Mouse (Mus musculus) forebrain, postnatal 0 days (tissue): ENCODE data around the gene Hivep3. TPM values are rescaled to one million over a fixed set of nuclear protein-coding genes. Genes with fewer than 3 reads are reported as not detected.

Experiments used
- ATAC-seq: fragments of 200-750 bp; cut with Nextera tagmentation; 2 replicates; pipeline ENCODE4 v1.8.0; 2017; ENCODE audit warnings: mild to moderate bottlenecking, moderate library complexity
- DNase-seq: peaks from one replicate; pipeline ENCODE4 v3.0.0-alpha.2; 2015
- H3K27ac ChIP-seq: fragments of 300-500 bp; sonication (generic); 2 replicates; pipeline ENCODE4 v1.5.1; 2014; ENCODE audit warnings: low read depth, mild to moderate bottlenecking, antibody characterized with exemption, low read length, moderate library complexity, mixed read lengths
- H3K27me3 ChIP-seq: fragments of 300-500 bp; sonication (generic); 2 replicates; pipeline ENCODE4 v1.6.1; 2014; ENCODE audit warnings: mild to moderate bottlenecking, low read length, mixed read lengths; ENCODE audit not compliant: insufficient read depth
- H3K36me3 ChIP-seq: fragments of 300-500 bp; sonication (generic); 2 replicates; pipeline ENCODE4 v1.6.1; 2014; ENCODE audit warnings: mild to moderate bottlenecking, moderate library complexity; ENCODE audit not compliant: insufficient read depth
- H3K4me1 ChIP-seq: fragments of 300-500 bp; sonication (generic); 2 replicates; pipeline ENCODE4 v1.6.1; 2014; ENCODE audit warnings: antibody characterized with exemption; ENCODE audit not compliant: insufficient read depth
- H3K4me2 ChIP-seq: fragments of 300-500 bp; sonication (generic); 2 replicates; pipeline ENCODE4 v1.6.1; 2014; ENCODE audit warnings: low read depth, mild to moderate bottlenecking, moderate library complexity
- H3K4me3 ChIP-seq: fragments of 300-500 bp; sonication (generic); 2 replicates; pipeline ENCODE4 v1.5.1; 2014; ENCODE audit warnings: low read depth, low read length, mixed read lengths
- H3K9ac ChIP-seq: fragments of 300-500 bp; sonication (generic); 2 replicates; pipeline ENCODE4 v1.6.1; 2014; ENCODE audit warnings: mild to moderate bottlenecking
- H3K9me3 ChIP-seq: fragments of 300-500 bp; sonication (generic); 2 replicates; pipeline ENCODE4 v1.6.1; 2016; ENCODE audit warnings: low read length
- CTCF ChIP-seq: sonication (generic); IDR thresholded peaks from 2 replicates; pipeline ENCODE4 v1.5.1; 2016; ENCODE audit warnings: antibody characterized with exemption, control low read depth, low read depth
- whole genome bisulfite sequencing: fragments of 180-500 bp; shearing (Covaris S2); extraction: QIAGEN DNeasy Blood & Tissue Kit; methylation state at CpG from one replicate; pipeline ENCODE4 v1.1.7; 2014; 5-methylcytosine and 5-hydroxymethylcytosine counted together
- polyA plus RNA-seq: library from polyadenylated mRNA; unstranded; fragments of >200 nt; fragmentation: Nextera tagmentation; extraction: Ambion mirVana; gene quantifications from 2 replicates; pipeline ENCODE4 v1.2.1, GENCODE M21; 2015
- total RNA-seq: library from RNA; depleted of rRNA; stranded (reverse); fragments of >200 nt; gene quantifications from 2 replicates; pipeline ENCODE4 v1.2.3, GENCODE M21; 2014

The Hivep3 gene
- total and polyA plus RNA-seq, 2 experiments from 2014 or later: 16.9 to 21.3 TPM

- Histone ChIP-seq H3K4me2 (no peak overlapping the region), H3K27ac (no peak overlapping the region), H3K36me3 (peaks cover 12% of the 10 kb centered on the region; the same call in 1 of the 2 replicates), H3K9me3 (no peaks in the 10 kb centered on the region), H3K9ac (no peak overlapping the region), H3K27me3 (no peaks in the 10 kb centered on the region), H3K4me3 (no peak overlapping the region), H3K4me1 (0 out of 2 replicates have a peak, but pooled peaks cover 3% of the 10 kb centered on the region)
- 95% methylated on average over 2 of the region's 2 CpGs for WGBS
- DNase-seq (no peak), ATAC-seq (no peak)
- TF ChIP-seq CTCF: no peak
Observed at GRCm38 (mm10) chr4:119871441-119871840, 137.9 kb downstream of the Hivep3 start.

DNA sequence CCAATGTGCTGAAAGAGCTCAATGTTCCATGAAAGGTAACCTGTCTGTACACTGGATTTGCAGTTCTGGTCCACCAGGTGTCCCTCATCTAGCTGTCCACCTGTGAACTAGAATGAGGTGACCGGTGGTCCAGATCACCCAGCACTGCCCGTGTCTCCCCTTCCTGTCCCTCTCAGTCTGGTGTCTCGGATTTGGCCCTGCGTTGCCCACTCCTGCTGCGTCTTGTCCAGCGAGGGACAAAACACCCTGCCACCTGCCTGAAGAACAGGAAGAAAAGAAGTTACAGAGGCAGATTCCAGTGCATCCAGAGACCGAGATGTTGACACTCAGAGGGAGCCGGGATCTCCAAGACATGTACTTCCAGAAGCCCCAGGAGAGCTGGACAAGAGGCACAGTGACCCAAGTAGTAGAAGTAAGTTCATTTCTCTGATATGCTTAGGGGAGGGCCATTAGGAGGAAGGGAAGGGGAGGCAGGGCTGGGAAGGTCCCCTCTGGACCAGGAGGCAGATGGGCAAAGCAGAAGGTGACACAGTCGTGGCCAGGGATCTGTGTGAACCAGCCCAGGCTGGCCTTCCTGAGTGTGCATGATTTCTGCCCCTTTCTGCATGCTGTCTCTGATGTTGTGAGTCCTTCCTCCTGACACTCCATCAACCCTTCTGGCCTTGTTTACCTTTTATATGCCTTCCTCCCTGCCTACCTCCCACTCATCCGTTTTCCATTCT is 138.4 kb downstream of the Hivep3 start:
- H3K36me3 ChIP-seq: peaks cover 12% of the 10 kb centered on the region; the same call in 1 of the 2 replicates
- no peaks in the 10 kb centered on the region for H3K27me3 ChIP-seq
- no peak overlapping the region for H3K4me3 ChIP-seq
- TF ChIP-seq CTCF: no peak
- 91% methylated on average over 10 of the region's 10 CpGs for WGBS
- no peak overlapping the region for H3K27ac ChIP-seq
- peaks cover 9% of the 10 kb centered on the region; the same call in 1 of the 2 replicates for H3K4me1 ChIP-seq
- H3K4me2 ChIP-seq: no peak overlapping the region
- H3K9me3 ChIP-seq: no peaks in the 10 kb centered on the region
- DNase-seq: no peak
- no peak overlapping the region for H3K9ac ChIP-seq
- no peak for ATAC-seq

DNA sequence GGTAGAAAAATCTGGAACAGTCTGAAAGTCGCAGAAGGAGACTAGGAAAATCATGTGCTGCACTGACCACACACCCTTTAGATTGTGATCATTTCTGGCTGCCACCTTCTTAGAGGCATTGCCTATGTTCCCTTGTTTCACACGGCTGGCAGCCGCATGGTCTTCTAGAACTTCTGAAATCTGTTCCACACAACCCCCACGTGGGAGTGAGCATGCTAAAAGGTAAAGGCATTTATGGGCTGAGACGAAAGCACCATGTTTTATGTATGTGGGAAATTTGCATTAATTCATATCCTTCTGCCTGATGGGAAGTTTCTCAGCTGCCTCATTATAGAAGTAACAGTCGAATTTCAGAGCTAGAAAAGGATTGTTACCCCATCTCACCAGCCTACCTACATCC is 140.4 kb downstream of the Hivep3 start:
- TF ChIP-seq CTCF: no peak
- DNase-seq: peak; percentile 69
- Histone ChIP-seq H3K4me2 (no peak overlapping the region), H3K4me3 (no peak overlapping the region), H3K27me3 (no peaks in the 10 kb centered on the region), H3K9ac (no peak overlapping the region), H3K27ac (0 out of 2 replicates have a peak overlapping the region, but pooled peaks have one; percentile 30), H3K9me3 (no peaks in the 10 kb centered on the region), H3K36me3 (peaks cover 12% of the 10 kb centered on the region; the same call in 1 of the 2 replicates), H3K4me1 (peaks cover 10% of the 10 kb centered on the region; the same call in 1 of the 2 replicates)
- ATAC-seq: peak; percentile 23
- WGBS: 55% methylated on average over 6 of the region's 6 CpGs

DNA sequence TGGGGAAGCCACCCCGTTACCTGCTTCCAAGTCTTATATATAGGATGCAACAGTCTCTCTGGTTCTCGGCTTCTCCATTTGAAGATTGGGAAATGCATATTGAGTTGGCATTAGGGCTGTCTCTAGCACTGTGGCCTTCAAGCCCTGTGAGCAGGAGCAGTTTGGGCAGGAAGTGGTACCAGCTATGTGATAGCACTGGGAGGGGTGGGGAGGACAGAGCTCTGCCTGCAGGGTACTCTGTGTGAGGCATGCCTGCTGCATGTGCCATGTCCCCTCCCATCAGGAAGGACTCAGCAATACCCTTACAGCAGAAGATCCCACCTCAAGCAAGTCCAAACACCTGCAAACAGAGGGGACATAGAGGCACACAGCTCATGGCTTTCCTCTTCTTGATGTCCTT is 142.0 kb downstream of the Hivep3 start:
- H3K36me3 ChIP-seq: peaks cover 12% of the 10 kb centered on the region; the same call in 1 of the 2 replicates
- 99% methylated on average over 2 of the region's 2 CpGs for WGBS
- TF ChIP-seq CTCF: no peak
- H3K9ac ChIP-seq: no peak overlapping the region
- peak overlapping the region; percentile 78 for H3K27ac ChIP-seq
- no peak overlapping the region for H3K4me2 ChIP-seq
- no peaks in the 10 kb centered on the region for H3K9me3 ChIP-seq
- H3K4me3 ChIP-seq: no peak overlapping the region
- peaks cover 10% of the 10 kb centered on the region; the same call in 1 of the 2 replicates for H3K4me1 ChIP-seq
- DNase-seq (no peak), ATAC-seq (no peak)
- H3K27me3 ChIP-seq: no peaks in the 10 kb centered on the region

DNA sequence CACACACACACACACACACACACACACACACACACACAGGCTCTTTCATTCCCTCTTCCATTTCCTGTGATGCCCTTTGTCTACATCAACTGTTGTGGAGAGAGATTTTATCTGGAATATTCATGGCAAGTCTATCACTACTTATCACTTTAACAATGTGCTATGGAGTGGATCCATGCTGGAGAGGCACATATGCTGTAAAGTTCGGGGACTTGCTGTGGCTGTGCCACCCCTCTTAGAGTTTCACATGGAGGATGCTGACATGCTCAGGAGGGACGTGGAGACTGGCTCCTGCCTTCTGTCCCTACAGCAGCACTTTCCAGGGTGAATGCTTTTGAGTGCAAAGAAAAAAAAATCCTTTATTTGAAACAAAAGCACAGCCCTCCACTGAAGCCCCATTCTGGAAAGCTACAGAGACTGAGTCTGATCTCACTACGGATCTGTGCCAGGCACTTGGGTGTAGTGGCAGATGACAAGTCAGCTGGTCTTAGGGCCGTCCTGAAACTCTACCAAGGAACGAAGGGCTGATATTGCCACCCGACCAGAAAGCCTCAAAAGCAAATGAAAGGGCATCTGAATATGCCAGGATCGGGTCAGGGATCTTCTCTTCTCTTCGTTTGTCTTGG is 143.1 kb downstream of the Hivep3 start:
- Histone ChIP-seq H3K4me2 (no peak overlapping the region), H3K9ac (no peak overlapping the region), H3K9me3 (no peaks in the 10 kb centered on the region), H3K4me3 (no peak overlapping the region), H3K36me3 (peaks cover 12% of the 10 kb centered on the region; the same call in 1 of the 2 replicates), H3K27me3 (no peaks in the 10 kb centered on the region), H3K4me1 (peaks cover 10% of the 10 kb centered on the region; the same call in 1 of the 2 replicates), H3K27ac (peak overlapping the region; percentile 78)
- peak; percentile 89 for ATAC-seq
- TF ChIP-seq CTCF: no peak
- 35% methylated on average over 8 of the region's 8 CpGs for WGBS
- DNase-seq: peak; percentile 68

- Histone ChIP-seq H3K9ac (no peak overlapping the region), H3K4me1 (peaks cover 10% of the 10 kb centered on the region; the same call in 1 of the 2 replicates), H3K27ac (no peak overlapping the region), H3K4me3 (no peak overlapping the region), H3K4me2 (no peak overlapping the region), H3K36me3 (peaks cover 3% of the 10 kb centered on the region; the same call in 1 of the 2 replicates), H3K9me3 (no peaks in the 10 kb centered on the region), H3K27me3 (no peaks in the 10 kb centered on the region)
- ATAC-seq (no peak), DNase-seq (no peak)
- WGBS: 88% methylated on average over 5 of the region's 5 CpGs
- no peak for TF ChIP-seq CTCF
Observed at GRCm38 (mm10) chr4:119878218-119878617, 144.6 kb downstream of the Hivep3 start.

GRCm38 (mm10) chr4:119879671-119880070 is 146.1 kb downstream of the Hivep3 start:
- Histone ChIP-seq H3K27me3 (no peaks in the 10 kb centered on the region), H3K4me3 (no peak overlapping the region), H3K4me1 (peaks cover 10% of the 10 kb centered on the region; the same call in 1 of the 2 replicates), H3K9ac (no peak overlapping the region), H3K9me3 (no peaks in the 10 kb centered on the region), H3K4me2 (no peak overlapping the region), H3K27ac (no peak overlapping the region), H3K36me3 (no peaks in the 10 kb centered on the region)
- 57% methylated on average over 5 of the region's 5 CpGs for WGBS
- ATAC-seq: no peak
- TF ChIP-seq CTCF: no peak
- DNase-seq: no peak
